Mouse (Mus musculus) central nervous system, embryonic 18 days (tissue): Measurements from ENCODE around the gene Vmn1r194. TPM values are rescaled to one million over a fixed set of nuclear protein-coding genes. Genes with fewer than 3 reads are reported as not detected.

Source experiments
- polyA plus RNA-seq: library from polyadenylated mRNA; depleted of rRNA; stranded (reverse); fragments of >200 nt; gene quantifications from 2 replicates; pipeline ENCODE4 v1.2.3, GENCODE M21; 2012; rRNA removed

Gene Vmn1r194
- polyA plus RNA-seq = not detected in 2 replicates

DNA sequence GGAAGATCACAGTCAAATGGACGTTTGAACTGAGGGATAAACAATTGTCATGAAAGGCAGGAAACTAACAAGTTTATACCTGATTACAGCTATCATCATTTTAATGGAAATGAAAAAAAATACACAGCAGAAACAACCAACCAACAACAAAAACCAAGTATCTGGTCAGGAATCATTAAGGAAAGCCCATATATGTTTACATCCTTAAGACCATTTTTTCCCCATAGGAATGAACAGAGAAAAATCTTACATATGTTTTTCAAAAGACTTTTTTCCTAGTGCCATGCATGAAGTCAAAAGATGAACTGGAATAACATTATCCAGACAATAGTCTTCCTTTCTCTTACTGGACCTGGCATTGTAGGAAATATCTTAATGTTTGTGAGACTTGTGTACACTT lies at the start of gene Vmn1r194:
TSS of gene Vmn1r194 (plus strand) at position 301 of the 400 bp plus-strand sequence.

DNA sequence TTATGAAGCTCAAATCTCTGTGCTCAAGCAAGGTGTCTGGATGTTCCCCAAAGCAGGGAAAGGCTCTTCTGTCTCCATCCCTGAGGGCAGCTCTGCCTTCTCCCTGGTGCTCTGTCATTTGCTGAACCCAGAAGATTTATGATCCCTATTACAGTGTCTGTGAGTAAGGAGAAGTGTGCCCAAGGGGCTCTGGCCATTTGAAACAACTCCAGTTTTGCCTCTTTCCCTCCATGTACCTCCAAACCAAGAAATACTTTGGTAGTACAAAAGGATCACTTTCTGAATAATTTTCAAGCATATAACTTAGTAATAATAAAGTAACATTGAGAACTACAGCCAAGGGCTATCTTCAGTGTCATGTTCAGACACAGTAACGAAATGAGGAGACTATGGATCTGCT lies 21.0 kb upstream of the Vmn1r194 start, which contains the start of gene Vmn1r193:
TSS of gene Vmn1r193 (minus strand) at position 101 of the 400 bp plus-strand sequence.

DNA sequence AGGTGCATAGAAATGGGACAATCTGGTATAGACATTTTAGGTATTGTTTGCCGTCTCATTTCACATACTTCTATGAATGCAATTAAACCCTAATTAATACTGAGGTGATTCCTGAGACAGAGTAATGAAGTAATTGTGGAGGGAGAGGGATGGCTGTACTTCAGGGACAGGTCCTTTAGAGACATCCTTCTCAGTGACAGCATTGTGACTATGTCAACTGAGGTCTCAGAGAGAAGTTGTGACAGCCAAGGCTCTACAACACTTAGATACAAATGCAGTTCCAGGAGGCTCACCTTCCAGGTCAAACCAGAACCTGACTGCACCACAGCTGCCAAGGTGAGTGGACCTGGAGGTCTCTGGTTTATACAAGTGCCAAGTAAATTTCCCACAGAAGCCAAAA lies 26.2 kb downstream of the Vmn1r194 start, which contains the start of gene Vmn1r195:
TSS of gene Vmn1r195 (plus strand) at position 301 of the 400 bp plus-strand sequence.

DNA sequence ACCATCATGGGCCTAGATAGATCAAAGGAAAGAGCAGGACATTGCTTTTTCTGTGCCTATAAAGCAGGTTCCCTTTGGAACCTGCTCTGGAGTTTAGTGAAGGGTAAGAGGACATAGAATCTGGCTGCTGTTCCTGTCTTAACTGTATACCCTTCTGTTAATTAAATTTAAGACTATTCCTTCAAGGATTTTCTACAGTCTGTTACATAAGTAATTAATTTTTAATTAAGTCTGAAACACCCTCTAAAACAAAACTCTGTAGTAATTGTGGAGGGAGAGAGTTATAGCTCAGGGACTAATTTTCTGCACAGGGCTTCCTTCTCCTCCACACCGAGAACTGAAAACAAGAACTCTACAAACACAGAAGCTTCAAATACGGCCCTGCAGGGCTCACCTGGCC lies 45.6 kb downstream of the Vmn1r194 start, which contains the start of gene Vmn1r196:
TSS of gene Vmn1r196 (plus strand) at position 301 of the 400 bp plus-strand sequence.

Other genes with a start within 250 kb of the Vmn1r194 start
- not detected in 2 replicates for gene Prss16, start 234.5 kb upstream of the Vmn1r194 start, polyA plus RNA-seq
- gene Hist1h2ah, start 208.6 kb upstream of the Vmn1r194 start, polyA plus RNA-seq = 0.89 and 1.4 TPM in 2 replicates
- gene Hist1h2bk, start 208.3 kb upstream of the Vmn1r194 start, polyA plus RNA-seq = 2.4 and 3.9 TPM in 2 replicates
- gene Hist1h4i, start 202.9 kb upstream of the Vmn1r194 start, polyA plus RNA-seq = 7.9 and 9.4 TPM in 2 replicates
- gene Hist1h2ag, start 201.3 kb upstream of the Vmn1r194 start, polyA plus RNA-seq = 6.1 and 6.9 TPM in 2 replicates
- gene Hist1h2bj, start 201.0 kb upstream of the Vmn1r194 start, polyA plus RNA-seq = 3.2 and 4.0 TPM in 2 replicates
- gene Vmn1r188, start 159.8 kb upstream of the Vmn1r194 start, polyA plus RNA-seq = 0.01 TPM in 2 replicates
- not detected in 2 replicates for gene Vmn1r189, start 138.4 kb upstream of the Vmn1r194 start, polyA plus RNA-seq
- not detected in 2 replicates for gene Vmn1r191, start 60.2 kb upstream of the Vmn1r194 start, polyA plus RNA-seq
- not detected in 2 replicates for gene Vmn1r192, start 53.1 kb upstream of the Vmn1r194 start, polyA plus RNA-seq
- gene Vmn1r193, start 21.1 kb upstream of the Vmn1r194 start, polyA plus RNA-seq = not detected in 2 replicates
- gene Vmn1r195, start 26.3 kb downstream of the Vmn1r194 start, polyA plus RNA-seq = not detected in 2 replicates
- gene Vmn1r196, start 45.7 kb downstream of the Vmn1r194 start, polyA plus RNA-seq = not detected in 2 replicates
- gene Vmn1r197, start 80.4 kb downstream of the Vmn1r194 start, polyA plus RNA-seq = not detected in 2 replicates
- not detected in 2 replicates for gene Vmn1r198, start 106.1 kb downstream of the Vmn1r194 start, polyA plus RNA-seq
- not detected in 2 replicates for gene Vmn1r199, start 135.6 kb downstream of the Vmn1r194 start, polyA plus RNA-seq
- gene Vmn1r200, start 146.2 kb downstream of the Vmn1r194 start, polyA plus RNA-seq = 0.05 TPM in 2 replicates
- gene Vmn1r201, start 227.7 kb downstream of the Vmn1r194 start, polyA plus RNA-seq = not detected in 2 replicates